Mouse (Mus musculus): ENCODE data around the gene Adgrf1.

DNA sequence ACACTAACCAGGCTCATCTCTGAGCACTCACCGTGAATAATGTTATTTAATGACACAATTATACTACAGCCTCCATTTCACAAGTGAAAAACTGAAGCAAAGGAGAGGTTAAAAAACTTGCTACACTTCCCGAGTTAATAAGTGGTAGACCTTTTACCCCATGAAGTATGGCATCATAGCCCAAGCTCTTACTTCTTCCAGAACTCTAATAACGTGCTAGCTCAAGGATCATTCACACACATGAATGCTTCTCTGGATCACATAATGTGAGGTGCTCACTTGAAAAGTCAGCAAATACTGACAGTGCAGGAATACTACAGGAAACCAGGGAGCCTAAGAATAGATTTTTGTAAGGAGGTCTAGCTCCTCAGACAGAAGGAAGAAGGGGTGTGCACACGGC, 102.5 kb downstream of the Adgrf1 start:
- no peak for TF ChIP-seq TCF3 (IDR thresholded peaks at IDR 0.05; ENCODE audit: insufficient read length, low read depth)
- no peak for TF ChIP-seq USF1 (IDR thresholded peaks at IDR 0.05; ENCODE audit: low read depth)
- TF ChIP-seq CEBPB (IDR thresholded peaks at IDR 0.05; ENCODE audit: insufficient read depth, poor library complexity, severe bottlenecking), result no peak
- TF ChIP-seq POLR2A (IDR thresholded peaks at IDR 0.05; ENCODE audit: insufficient read length, low read depth), result no peak
- no peak for TF ChIP-seq TCF12 (IDR thresholded peaks at IDR 0.05; ENCODE audit: insufficient read depth, poor library complexity, severe bottlenecking)
- TF ChIP-seq MAX (IDR thresholded peaks at IDR 0.05; ENCODE audit: low read depth), result no peak
- TF ChIP-seq E2F4 (IDR thresholded peaks at IDR 0.05; ENCODE audit: insufficient read depth), result no peak

Measured in myocyte (in vitro differentiated cells).